ENCODE assay signal across 8 mouse cellular contexts in the genomic region with DNA sequence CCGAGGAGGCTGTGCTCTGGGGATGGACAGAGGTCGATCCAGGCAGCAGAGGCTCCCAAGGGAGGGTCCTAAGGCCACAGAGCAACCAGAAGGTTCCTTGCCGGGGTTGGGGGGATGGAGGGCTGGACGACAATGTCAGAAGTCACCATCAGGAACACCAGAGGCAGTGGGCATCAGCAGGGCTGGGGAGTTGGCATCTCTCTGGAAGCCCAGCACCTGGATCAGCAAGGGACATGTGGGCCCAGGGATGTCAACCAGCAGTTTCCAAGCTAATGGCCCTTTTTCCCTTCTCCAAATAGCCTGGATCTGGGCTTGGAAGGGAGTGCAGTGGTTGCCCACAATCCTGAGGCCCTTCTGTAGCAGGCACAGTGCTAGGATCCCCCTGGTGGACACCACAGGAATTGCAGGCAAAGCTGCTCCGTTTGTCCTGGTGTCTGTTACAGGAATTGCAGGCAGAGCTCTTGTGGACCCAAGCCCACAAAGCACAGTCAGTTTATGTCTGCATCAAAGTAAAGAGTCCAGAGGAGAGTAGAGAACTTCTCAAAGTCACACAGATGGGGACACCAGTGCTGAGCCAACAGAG. TPM values are rescaled to one million over a fixed set of nuclear protein-coding genes. Genes with fewer than 3 reads are reported as not detected.
DNase-seq lines count a peak whose midpoint lies in the region; ATAC-seq and TF ChIP-seq lines count a peak whose summit lies in the region.

No protein-coding gene starts in this region.

- TF ChIP-seq CTCF in cerebellum, adult 2 months (IDR thresholded peaks at IDR 0.05; ENCODE audit: borderline replicate concordance, insufficient read depth, low read depth, low read length), result peak; percentile 100
- peak; percentile 98 for TF ChIP-seq CTCF in hindbrain, postnatal 0 days (IDR thresholded peaks at IDR 0.05; ENCODE audit: low read depth)
- peak; percentile 98; the same call in 1 of the 2 replicates for TF ChIP-seq CTCF in spleen, adult 2 months (IDR thresholded peaks at IDR 0.05; ENCODE audit: extremely low read depth, insufficient read depth, insufficient read length, insufficient replicate concordance)

- no peak overlapping the region for H3K4me2 ChIP-seq in hindbrain, postnatal 0 days (ENCODE audit: low read depth, low read length)
- H3K4me2 ChIP-seq in midbrain, embryonic 13.5 days (replicated peaks), result no peak overlapping the region

- H3K4me3 ChIP-seq in cerebellum, adult 2 months (replicated peaks; ENCODE audit: insufficient read depth, low read depth, low read length), result no peak overlapping the region
- no peak overlapping the region for H3K4me3 ChIP-seq in hindbrain, postnatal 0 days (ENCODE audit: low read length)
- H3K4me3 ChIP-seq in midbrain, embryonic 13.5 days (replicated peaks), result no peak overlapping the region
- H3K4me3 ChIP-seq in spleen, adult 2 months (ENCODE audit: extremely low read depth, insufficient read depth, insufficient read length), result no peak overlapping the region

- TF ChIP-seq POLR2A in cerebellum, adult 2 months (IDR thresholded peaks at IDR 0.05; ENCODE audit: borderline replicate concordance, insufficient read depth, low read length), result no peak
- no peak for TF ChIP-seq POLR2A in spleen, adult 2 months (IDR thresholded peaks at IDR 0.05; ENCODE audit: low read depth, low read length)

- H3K27me3 ChIP-seq in cerebellum, adult 2 months (ENCODE audit: control insufficient read depth, insufficient read depth, low read length), result no peaks in the 10 kb centered on the region
- no peaks in the 10 kb centered on the region for H3K27me3 ChIP-seq in hindbrain, postnatal 0 days (ENCODE audit: insufficient read depth, low read length)
- no peaks in the 10 kb centered on the region for H3K27me3 ChIP-seq in midbrain, embryonic 13.5 days
- no peaks in the 10 kb centered on the region for H3K27me3 ChIP-seq in spleen, adult 2 months (ENCODE audit: control insufficient read depth, insufficient read depth, low read length)

- intact Hi-C loops in left cerebral cortex, postnatal 14 days (cut with DNase I), result loop anchor here (5.0 kb wide), 1 partner anchor 126 kb away; no protein-coding TSS in a partner anchor

- H3K4me1 ChIP-seq in cerebellum, adult 2 months (ENCODE audit: control insufficient read depth, insufficient read depth, low read length), result peaks cover 14% of the 10 kb centered on the region
- H3K4me1 ChIP-seq in hindbrain, postnatal 0 days (ENCODE audit: insufficient read depth, low read length), result peaks cover 12% of the 10 kb centered on the region; the same call in 1 of the 2 replicates
- H3K4me1 ChIP-seq in midbrain, embryonic 13.5 days (replicated peaks), result peaks cover 43% of the 10 kb centered on the region
- no peaks in the 10 kb centered on the region for H3K4me1 ChIP-seq in spleen, adult 2 months (ENCODE audit: control insufficient read depth, insufficient read depth, insufficient read length)

- peak; percentile 73 for ATAC-seq in frontal cortex, adult (ENCODE audit: low TSS enrichment)
- peak; percentile 41 for ATAC-seq in hindbrain, postnatal 0 days
- no peak; the same call in none of the 2 replicates for ATAC-seq in midbrain, embryonic 13.5 days

- no peak overlapping the region for H3K27ac ChIP-seq in cerebellum, adult 2 months (ENCODE audit: insufficient read depth, low read length)
- H3K27ac ChIP-seq in hindbrain, postnatal 0 days, result peak overlapping the region; percentile 80
- H3K27ac ChIP-seq in midbrain, embryonic 13.5 days, result peak overlapping the region; percentile 87
- H3K27ac ChIP-seq in spleen, adult 2 months (ENCODE audit: insufficient read depth, low read length), result no peak overlapping the region

- H3K36me3 ChIP-seq in hindbrain, postnatal 0 days (ENCODE audit: insufficient read depth, low read length), result no peaks in the 10 kb centered on the region
- H3K36me3 ChIP-seq in midbrain, embryonic 13.5 days, result no peaks in the 10 kb centered on the region
- no peaks in the 10 kb centered on the region for H3K36me3 ChIP-seq in spleen, adult 2 months (ENCODE audit: control insufficient read depth, insufficient read depth, low read length)

- no peaks in the 10 kb centered on the region for H3K9me3 ChIP-seq in hindbrain, postnatal 0 days (ENCODE audit: low read length)
- no peaks in the 10 kb centered on the region for H3K9me3 ChIP-seq in midbrain, embryonic 13.5 days

- no peak overlapping the region for H3K9ac ChIP-seq in hindbrain, postnatal 0 days (replicated peaks; ENCODE audit: low read length)
- no peak overlapping the region for H3K9ac ChIP-seq in midbrain, embryonic 13.5 days (replicated peaks)

- 56% methylated on average over 5 of the region's 5 CpGs for WGBS in cerebellum, adult 2 months
- WGBS in hindbrain, postnatal 0 days, result 43% methylated on average over 5 of the region's 5 CpGs
- 51% methylated on average over 5 of the region's 5 CpGs for WGBS in midbrain, embryonic 13.5 days
- WGBS in spleen, adult 2 months, result 64% methylated on average over 5 of the region's 5 CpGs

- peak; percentile 55 to 64 for DNase-seq in adrenal gland, adult 18-20 months (ENCODE audit: low spot score in 2 of 2)
- DNase-seq in adrenal gland, postnatal 4 days (ENCODE audit: low spot score in 2 of 2), result no peak
- peak; percentile 69 to 84 for DNase-seq in cerebellum, adult 2 months
- peak; percentile 80 for DNase-seq in hindbrain, postnatal 0 days (ENCODE audit: low spot score)
- peak; percentile 74 to 83 for DNase-seq in left cerebral cortex, postnatal 14 days (ENCODE audit: low spot score in 2 of 2)
- DNase-seq in spleen, adult 2 months (ENCODE audit: low read depth in 1 of 2, low spot score in 2 of 2), result peak; percentile 58 to 60

RNA-seq across cellular contexts. Expression of gene Gm20219, which starts 1.3 kb away (rescaled TPM):
- total RNA-seq in adrenal gland, adult 18-20 months (2021), result 1 to 10 TPM in 1 of 2 experiments, under 1 TPM in 1; 0.86 to 1.0 TPM
- total RNA-seq in adrenal gland, postnatal 4 days (2021), result 1 to 10 TPM; 1.4 to 1.9 TPM
- 7.2 and 7.8 TPM in 2 replicates for polyA plus RNA-seq in cerebellum, adult 2 months (2012; rRNA removed)
- 0.10 and 0.54 TPM in 2 replicates for total RNA-seq in hindbrain, postnatal 0 days (2014; rRNA removed)
- 0.37 and 0.55 TPM in 2 replicates for polyA plus RNA-seq in hindbrain, postnatal 0 days (2015; fragmentation: Nextera tagmentation; extraction: Ambion mirVana)
- total RNA-seq in left cerebral cortex, postnatal 14 days (2021), result 1 to 10 TPM; 1.1 to 1.8 TPM
- 0.90 and 1.3 TPM in 2 replicates for polyA plus RNA-seq in midbrain, embryonic 13.5 days (2015; fragmentation: Nextera tagmentation; extraction: Ambion mirVana)
- 2.3 and 4.4 TPM in 2 replicates for polyA plus RNA-seq in spleen, adult 2 months (2012; rRNA removed)

RNA-seq across cellular contexts. Expression of gene Safb2, which starts 31.5 kb away (rescaled TPM):
- total RNA-seq in adrenal gland, adult 18-20 months (2021), result 100 to 1,000 TPM; 117 to 153 TPM
- total RNA-seq in adrenal gland, postnatal 4 days (2021), result 100 to 1,000 TPM; 153 to 170 TPM
- 137 and 143 TPM in 2 replicates for polyA plus RNA-seq in cerebellum, adult 2 months (2012; rRNA removed)
- total RNA-seq in hindbrain, postnatal 0 days (2014; rRNA removed), result 34.1 and 45.2 TPM in 2 replicates
- 48.4 and 52.5 TPM in 2 replicates for polyA plus RNA-seq in hindbrain, postnatal 0 days (2015; fragmentation: Nextera tagmentation; extraction: Ambion mirVana)
- 100 to 1,000 TPM; 100 to 111 TPM for total RNA-seq in left cerebral cortex, postnatal 14 days (2021)
- polyA plus RNA-seq in midbrain, embryonic 13.5 days (2015; fragmentation: Nextera tagmentation; extraction: Ambion mirVana), result 74.1 and 89.0 TPM in 2 replicates
- polyA plus RNA-seq in spleen, adult 2 months (2012; rRNA removed), result 152 and 157 TPM in 2 replicates

RNA-seq across cellular contexts. Expression of gene Safb, which starts 31.8 kb away (rescaled TPM):
- 100 to 1,000 TPM; 108 to 136 TPM for total RNA-seq in adrenal gland, adult 18-20 months (2021)
- total RNA-seq in adrenal gland, postnatal 4 days (2021), result 100 to 1,000 TPM; 168 to 177 TPM
- polyA plus RNA-seq in cerebellum, adult 2 months (2012; rRNA removed), result 139 and 141 TPM in 2 replicates
- 40.8 and 47.0 TPM in 2 replicates for total RNA-seq in hindbrain, postnatal 0 days (2014; rRNA removed)
- polyA plus RNA-seq in hindbrain, postnatal 0 days (2015; fragmentation: Nextera tagmentation; extraction: Ambion mirVana), result 71.7 and 85.0 TPM in 2 replicates
- 100 to 1,000 TPM; 136 to 137 TPM for total RNA-seq in left cerebral cortex, postnatal 14 days (2021)
- 112 and 127 TPM in 2 replicates for polyA plus RNA-seq in midbrain, embryonic 13.5 days (2015; fragmentation: Nextera tagmentation; extraction: Ambion mirVana)
- polyA plus RNA-seq in spleen, adult 2 months (2012; rRNA removed), result 103 and 105 TPM in 2 replicates

RNA-seq across cellular contexts. Expression of gene Znrf4, which starts 40.6 kb away (rescaled TPM):
- total RNA-seq in adrenal gland, adult 18-20 months (2021), result not detected
- not detected for total RNA-seq in adrenal gland, postnatal 4 days (2021)
- not detected in 2 replicates for polyA plus RNA-seq in cerebellum, adult 2 months (2012; rRNA removed)
- total RNA-seq in hindbrain, postnatal 0 days (2014; rRNA removed), result not detected in 2 replicates
- polyA plus RNA-seq in hindbrain, postnatal 0 days (2015; fragmentation: Nextera tagmentation; extraction: Ambion mirVana), result not detected in 2 replicates
- total RNA-seq in left cerebral cortex, postnatal 14 days (2021), result not detected
- polyA plus RNA-seq in midbrain, embryonic 13.5 days (2015; fragmentation: Nextera tagmentation; extraction: Ambion mirVana), result 0.17 TPM in 1 of 2 replicates, not detected in the other
- not detected in 2 replicates for polyA plus RNA-seq in spleen, adult 2 months (2012; rRNA removed)

RNA-seq across cellular contexts. Expression of gene 2410015M20Rik, which starts 56.7 kb away (rescaled TPM):
- total RNA-seq in adrenal gland, adult 18-20 months (2021), result 100 to 1,000 TPM; 360 to 384 TPM
- 100 to 1,000 TPM; 294 to 338 TPM for total RNA-seq in adrenal gland, postnatal 4 days (2021)
- 154 and 169 TPM in 2 replicates for polyA plus RNA-seq in cerebellum, adult 2 months (2012; rRNA removed)
- 65.8 and 79.7 TPM in 2 replicates for total RNA-seq in hindbrain, postnatal 0 days (2014; rRNA removed)
- polyA plus RNA-seq in hindbrain, postnatal 0 days (2015; fragmentation: Nextera tagmentation; extraction: Ambion mirVana), result 222 and 247 TPM in 2 replicates
- 100 to 1,000 TPM; 168 to 176 TPM for total RNA-seq in left cerebral cortex, postnatal 14 days (2021)
- 198 and 199 TPM in 2 replicates for polyA plus RNA-seq in midbrain, embryonic 13.5 days (2015; fragmentation: Nextera tagmentation; extraction: Ambion mirVana)
- 101 and 140 TPM in 2 replicates for polyA plus RNA-seq in spleen, adult 2 months (2012; rRNA removed)

Comparison
In these comparisons a context has a peak if more than half of its experiments do, and no peak if none do; other contexts are left out.
1. DNase-seq: peak in adrenal gland, adult 18-20 months (2 of 2), cerebellum, adult 2 months (2 of 2), hindbrain, postnatal 0 days (single experiment), left cerebral cortex, postnatal 14 days (2 of 2) and spleen, adult 2 months (2 of 2); none in adrenal gland, postnatal 4 days (0 of 2).
2. H3K27ac ChIP-seq: peak in hindbrain, postnatal 0 days (single experiment) and midbrain, embryonic 13.5 days (single experiment); none in cerebellum, adult 2 months (single experiment) and spleen, adult 2 months (single experiment).
3. Peak in every context shown above with its lines, with median percentiles within 50 percentile points of each other: CTCF ChIP-seq.